Mouse (Mus musculus) heart, postnatal 0 days (tissue): ENCODE data around the gene Spindoc.

ENCODE experiments used
- CTCF ChIP-seq: IDR thresholded peaks from 2 replicates; pipeline ENCODE4 v1.5.1; 2016; ENCODE audit warnings: antibody characterized with exemption, control low read depth, low read depth
- EP300 ChIP-seq: IDR thresholded peaks from 2 replicates; pipeline ENCODE4 v1.6.1; 2016; ENCODE audit warnings: antibody characterized with exemption, low read depth

GRCm38 (mm10) chr19:7377639-7378038 is 5.2 kb downstream of the Spindoc start:
- TF ChIP-seq CTCF (no peak), EP300 (no peak)
